Mouse (Mus musculus): ENCODE results near the gene Rsf1. TPM values are rescaled to one million over a fixed set of nuclear protein-coding genes. Genes with fewer than 3 reads are reported as not detected.

Gene Rsf1
- total and polyA plus RNA-seq, 3 experiments = 14.2 to 58.5 (median 33.4) TPM

- no peak for TF ChIP-seq GATA1 (IDR thresholded peaks at IDR 0.05; ENCODE audit: borderline replicate concordance, low read length)
- TF ChIP-seq GATA2 (IDR thresholded peaks at IDR 0.05; ENCODE audit: borderline replicate concordance, low read depth, low read length) = no peak
- TF ChIP-seq TAL1 (conservative IDR thresholded peaks at IDR 0.05; ENCODE audit: low read depth, low read length) = no peak
- no peak for TF ChIP-seq CTCF (IDR thresholded peaks at IDR 0.05; ENCODE audit: low read depth, low read length)
- TF ChIP-seq POLR2AphosphoS5 (IDR thresholded peaks at IDR 0.05; ENCODE audit: insufficient replicate concordance, low read depth, low read length) = no peak
- Histone ChIP-seq H3K4me3 (ENCODE audit: low read depth, low read length) (no peak overlapping the region), H3K4me1 (ENCODE audit: insufficient read depth, low read depth, low read length) (no peaks in the 10 kb centered on the region), H3K36me3 (replicated peaks) (peaks cover 31% of the 10 kb centered on the region), H3K9me3 (replicated peaks) (no peaks in the 10 kb centered on the region), H3K27me3 (ENCODE audit: insufficient read depth, low read length) (no peaks in the 10 kb centered on the region)
- DNase-seq (ENCODE audit: low spot score) (no peak), ATAC-seq (ENCODE audit: extremely low read depth, insufficient number of reproducible peaks, low FRiP score, poor library complexity, severe bottlenecking) (no peak)
These were observed 41.7 kb downstream of the Rsf1 start for GRCm38 (mm10) chr7:97621346-97621745.

GRCm38 (mm10) chr7:97622676-97623075 lies 43.0 kb downstream of the Rsf1 start:
- H3K36me3 ChIP-seq (replicated peaks) = peaks cover 33% of the 10 kb centered on the region
- no peaks in the 10 kb centered on the region for H3K9me3 ChIP-seq (replicated peaks)
- no peaks in the 10 kb centered on the region for H3K27me3 ChIP-seq (ENCODE audit: insufficient read depth, low read length)
- no peaks in the 10 kb centered on the region for H3K4me1 ChIP-seq (ENCODE audit: insufficient read depth, low read depth, low read length)
- ATAC-seq (ENCODE audit: extremely low read depth, insufficient number of reproducible peaks, low FRiP score, poor library complexity, severe bottlenecking) (no peak), DNase-seq (ENCODE audit: low spot score) (no peak)
- no peak overlapping the region for H3K4me3 ChIP-seq (ENCODE audit: low read depth, low read length)
- no peak for TF ChIP-seq CTCF (IDR thresholded peaks at IDR 0.05; ENCODE audit: low read depth, low read length)
- no peak for TF ChIP-seq GATA2 (IDR thresholded peaks at IDR 0.05; ENCODE audit: borderline replicate concordance, low read depth, low read length)
- TF ChIP-seq GATA1 (IDR thresholded peaks at IDR 0.05; ENCODE audit: borderline replicate concordance, low read length) = no peak

- no peaks in the 10 kb centered on the region for H3K4me1 ChIP-seq (ENCODE audit: insufficient read depth, low read depth, low read length)
- ATAC-seq (ENCODE audit: extremely low read depth, insufficient number of reproducible peaks, low FRiP score, poor library complexity, severe bottlenecking) (no peak), DNase-seq (ENCODE audit: low spot score) (no peak)
- TF ChIP-seq GATA2 (IDR thresholded peaks at IDR 0.05; ENCODE audit: borderline replicate concordance, low read depth, low read length) = no peak
- no peak for TF ChIP-seq CTCF (IDR thresholded peaks at IDR 0.05; ENCODE audit: low read depth, low read length)
- no peak for TF ChIP-seq GATA1 (IDR thresholded peaks at IDR 0.05; ENCODE audit: borderline replicate concordance, low read length)
- no peak for TF ChIP-seq TAL1 (conservative IDR thresholded peaks at IDR 0.05; ENCODE audit: low read depth, low read length)
- no peak for TF ChIP-seq POLR2AphosphoS5 (IDR thresholded peaks at IDR 0.05; ENCODE audit: insufficient replicate concordance, low read depth, low read length)
- peaks cover 30% of the 10 kb centered on the region for H3K36me3 ChIP-seq (replicated peaks)
- H3K9me3 ChIP-seq (replicated peaks) = no peaks in the 10 kb centered on the region
- H3K27me3 ChIP-seq (ENCODE audit: insufficient read depth, low read length) = no peaks in the 10 kb centered on the region
- no peak overlapping the region for H3K4me3 ChIP-seq (ENCODE audit: low read depth, low read length)
These were observed 43.7 kb downstream of the Rsf1 start for GRCm38 (mm10) chr7:97623402-97623801.

GRCm38 (mm10) chr7:97629351-97629750 lies 49.7 kb downstream of the Rsf1 start:
- no peaks in the 10 kb centered on the region for H3K27me3 ChIP-seq (ENCODE audit: insufficient read depth, low read length)
- no peak for DNase-seq (ENCODE audit: low spot score)
- no peak for ATAC-seq (ENCODE audit: extremely low read depth, insufficient number of reproducible peaks, low FRiP score, poor library complexity, severe bottlenecking)
- H3K4me3 ChIP-seq (ENCODE audit: low read depth, low read length) = no peak overlapping the region
- no peaks in the 10 kb centered on the region; the same call in 1 of the 2 replicates for H3K4me1 ChIP-seq (ENCODE audit: insufficient read depth, low read depth, low read length)
- no peaks in the 10 kb centered on the region for H3K9me3 ChIP-seq (replicated peaks)
- peaks cover 21% of the 10 kb centered on the region for H3K36me3 ChIP-seq (replicated peaks)
- TF ChIP-seq POLR2AphosphoS5 (IDR thresholded peaks at IDR 0.05; ENCODE audit: insufficient replicate concordance, low read depth, low read length) (no peak), TAL1 (conservative IDR thresholded peaks at IDR 0.05; ENCODE audit: low read depth, low read length) (no peak), GATA1 (IDR thresholded peaks at IDR 0.05; ENCODE audit: borderline replicate concordance, low read length) (no peak), GATA2 (IDR thresholded peaks at IDR 0.05; ENCODE audit: borderline replicate concordance, low read depth, low read length) (no peak), CTCF (IDR thresholded peaks at IDR 0.05; ENCODE audit: low read depth, low read length) (no peak)

- H3K27me3 ChIP-seq (ENCODE audit: insufficient read depth, low read length) = no peaks in the 10 kb centered on the region
- ATAC-seq (ENCODE audit: extremely low read depth, insufficient number of reproducible peaks, low FRiP score, poor library complexity, severe bottlenecking) (no peak), DNase-seq (ENCODE audit: low spot score) (no peak)
- TF ChIP-seq TAL1 (conservative IDR thresholded peaks at IDR 0.05; ENCODE audit: low read depth, low read length) (no peak), GATA2 (IDR thresholded peaks at IDR 0.05; ENCODE audit: borderline replicate concordance, low read depth, low read length) (no peak), GATA1 (IDR thresholded peaks at IDR 0.05; ENCODE audit: borderline replicate concordance, low read length) (no peak), CTCF (IDR thresholded peaks at IDR 0.05; ENCODE audit: low read depth, low read length) (no peak), POLR2AphosphoS5 (IDR thresholded peaks at IDR 0.05; ENCODE audit: insufficient replicate concordance, low read depth, low read length) (no peak)
- H3K9me3 ChIP-seq (replicated peaks) = no peaks in the 10 kb centered on the region
- H3K36me3 ChIP-seq (replicated peaks) = peaks cover 26% of the 10 kb centered on the region
- H3K4me1 ChIP-seq (ENCODE audit: insufficient read depth, low read depth, low read length) = no peaks in the 10 kb centered on the region; the same call in 1 of the 2 replicates
- H3K4me3 ChIP-seq (ENCODE audit: low read depth, low read length) = no peak overlapping the region
These were observed 51.6 kb downstream of the Rsf1 start for GRCm38 (mm10) chr7:97631290-97631689.

GRCm38 (mm10) chr7:97632897-97633296 lies 53.2 kb downstream of the Rsf1 start:
- ATAC-seq (ENCODE audit: extremely low read depth, insufficient number of reproducible peaks, low FRiP score, poor library complexity, severe bottlenecking) = no peak
- TF ChIP-seq GATA1 (IDR thresholded peaks at IDR 0.05; ENCODE audit: borderline replicate concordance, low read length) = no peak
- TF ChIP-seq POLR2AphosphoS5 (IDR thresholded peaks at IDR 0.05; ENCODE audit: insufficient replicate concordance, low read depth, low read length) = no peak
- no peak for TF ChIP-seq TAL1 (conservative IDR thresholded peaks at IDR 0.05; ENCODE audit: low read depth, low read length)
- TF ChIP-seq GATA2 (IDR thresholded peaks at IDR 0.05; ENCODE audit: borderline replicate concordance, low read depth, low read length) = no peak
- no peak for TF ChIP-seq CTCF (IDR thresholded peaks at IDR 0.05; ENCODE audit: low read depth, low read length)

More at GRCm38 (mm10) chr7:97632897-97633296, 53.2 kb downstream of the Rsf1 start:
- Histone ChIP-seq H3K36me3 (replicated peaks) (peaks cover 28% of the 10 kb centered on the region), H3K4me1 (ENCODE audit: insufficient read depth, low read depth, low read length) (no peaks in the 10 kb centered on the region; the same call in 1 of the 2 replicates), H3K4me3 (ENCODE audit: low read depth, low read length) (no peak overlapping the region), H3K27me3 (ENCODE audit: insufficient read depth, low read length) (no peaks in the 10 kb centered on the region), H3K9me3 (replicated peaks) (no peaks in the 10 kb centered on the region)
- DNase-seq (ENCODE audit: low spot score) = no peak
